Mouse (Mus musculus) kidney, postnatal 0 days (tissue): ENCODE measurements at regions not wholly inside any gene's neighbourhood (a gene's known extent, or its start where the extent isn't known, plus 50 kb on each side); places are given as distances from the start of the nearest gene placed in this dataset.

Experiments used
- ATAC-seq: fragments of 200-750 bp; cut with Nextera tagmentation; replicated peaks from 2 replicates; pipeline ENCODE4 v1.8.0; 2017; ENCODE audit warnings: low read depth, moderate number of reproducible peaks, moderate TSS enrichment, moderate library complexity; ENCODE audit not compliant: low FRiP score
- DNase-seq: peaks from one replicate; pipeline ENCODE4 v3.0.0-alpha.2; 2016; ENCODE audit warnings: low spot score
- H3K27ac ChIP-seq: fragments of 300-500 bp; sonication (generic); 2 replicates; pipeline ENCODE4 v1.5.1; 2014; ENCODE audit warnings: mild to moderate bottlenecking
- H3K27me3 ChIP-seq: fragments of 300-500 bp; sonication (generic); 2 replicates; pipeline ENCODE4 v1.6.1; 2014; ENCODE audit warnings: low read length, mixed read lengths; ENCODE audit not compliant: insufficient read depth
- H3K36me3 ChIP-seq: fragments of 300-500 bp; sonication (generic); 2 replicates; pipeline ENCODE4 v1.6.1; 2014; ENCODE audit warnings: low read length, mixed read lengths; ENCODE audit not compliant: insufficient read depth
- H3K4me1 ChIP-seq: fragments of 300-500 bp; sonication (generic); replicated peaks from 2 replicates; pipeline ENCODE4 v1.6.1; 2014; ENCODE audit warnings: antibody characterized with exemption, low read length, mixed read lengths; ENCODE audit not compliant: insufficient read depth
- H3K4me2 ChIP-seq: fragments of 300-500 bp; sonication (generic); 2 replicates; pipeline ENCODE4 v1.6.1; 2014; ENCODE audit warnings: mild to moderate bottlenecking, low read length, moderate library complexity, mixed read lengths
- H3K4me3 ChIP-seq: fragments of 300-500 bp; sonication (generic); replicated peaks from 2 replicates; pipeline ENCODE4 v1.5.1; 2014; ENCODE audit warnings: low read depth, low read length
- H3K9ac ChIP-seq: fragments of 300-500 bp; sonication (generic); 2 replicates; pipeline ENCODE4 v1.6.1; 2014; ENCODE audit warnings: low read depth, low read length
- H3K9me3 ChIP-seq: fragments of 300-500 bp; sonication (generic); replicated peaks from 2 replicates; pipeline ENCODE4 v1.6.1; 2016; ENCODE audit warnings: low read length, inconsistent platforms, mixed read lengths
- CTCF ChIP-seq: IDR thresholded peaks from 2 replicates; pipeline ENCODE4 v1.5.1; 2016; ENCODE audit warnings: antibody characterized with exemption, low read depth, mild to moderate bottlenecking, moderate library complexity
- WGBS: fragments of 180-500 bp; shearing (Covaris S2); extraction: QIAGEN DNeasy Blood & Tissue Kit; methylation state at CpG from one replicate; pipeline ENCODE4 v1.1.7; 2014; 5-methylcytosine and 5-hydroxymethylcytosine counted together

DNA sequence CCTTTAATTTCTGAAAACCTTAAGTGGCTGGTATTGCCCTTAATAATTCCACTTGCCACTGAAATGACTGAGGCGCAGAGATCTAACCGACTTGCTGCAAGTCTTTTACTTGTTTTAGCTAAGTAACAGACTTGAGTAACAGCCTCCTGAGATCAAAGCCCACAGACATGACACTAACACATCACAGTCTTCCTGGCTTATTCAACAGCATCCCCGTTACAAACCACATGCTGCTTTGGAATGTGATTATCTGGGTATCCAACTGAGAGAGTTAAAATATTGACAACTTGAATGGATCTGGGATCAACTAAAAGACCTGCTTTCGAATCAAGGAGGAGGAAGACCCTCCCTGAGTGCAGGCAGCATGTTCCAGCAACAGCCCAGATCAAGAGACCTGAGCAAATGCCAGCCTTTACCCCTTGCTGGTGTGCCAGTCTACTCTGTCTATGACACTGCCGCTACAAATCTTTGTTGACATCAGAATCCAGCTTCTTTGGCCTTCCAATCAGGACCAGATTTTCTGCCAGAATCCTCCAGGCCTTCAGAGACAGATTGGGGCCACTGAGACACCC is 258.7 kb upstream of the Fermt1 start:
- no peak overlapping the region for H3K27ac ChIP-seq

DNA sequence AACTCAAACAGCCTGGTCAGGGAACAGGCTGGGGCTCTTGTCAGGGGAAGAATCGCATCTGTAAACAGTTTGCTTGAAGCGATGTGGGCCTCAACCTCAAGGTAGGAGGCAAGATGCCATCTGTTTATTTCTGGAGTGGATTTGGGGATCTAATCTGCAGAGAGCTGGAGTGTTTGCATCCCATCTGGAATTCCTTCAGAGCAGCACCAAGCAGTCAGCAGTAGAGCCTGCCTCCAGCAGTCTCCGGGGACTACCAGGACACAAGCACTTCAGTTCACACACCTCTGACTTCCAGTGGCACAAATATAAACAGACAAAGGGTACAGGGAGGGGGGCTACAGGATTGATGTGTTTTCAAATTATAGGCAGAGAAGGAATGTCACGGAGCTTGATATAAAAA is 262.8 kb upstream of the Fermt1 start:
- DNase-seq: no peak
- no peak for TF ChIP-seq CTCF
- no peak overlapping the region for H3K4me2 ChIP-seq
- H3K9me3 ChIP-seq: no peaks in the 10 kb centered on the region
- H3K9ac ChIP-seq: no peak overlapping the region
- no peaks in the 10 kb centered on the region for H3K36me3 ChIP-seq
- no peaks in the 10 kb centered on the region for H3K27me3 ChIP-seq
- WGBS: 56% methylated on average over 4 of the region's 4 CpGs
- H3K4me3 ChIP-seq: no peak overlapping the region
- no peaks in the 10 kb centered on the region for H3K4me1 ChIP-seq
- H3K27ac ChIP-seq: no peak overlapping the region
- no peak for ATAC-seq

More for the DNA sequence above, 258.7 kb upstream of the Fermt1 start:
- Histone ChIP-seq H3K27me3 (no peaks in the 10 kb centered on the region), H3K4me3 (no peak overlapping the region), H3K4me2 (no peak overlapping the region), H3K9ac (no peak overlapping the region), H3K9me3 (no peaks in the 10 kb centered on the region), H3K36me3 (no peaks in the 10 kb centered on the region), H3K4me1 (no peaks in the 10 kb centered on the region)
- TF ChIP-seq CTCF: no peak
- WGBS: 43% methylated on average over 5 of the region's 5 CpGs
- ATAC-seq (no peak), DNase-seq (no peak)

DNA sequence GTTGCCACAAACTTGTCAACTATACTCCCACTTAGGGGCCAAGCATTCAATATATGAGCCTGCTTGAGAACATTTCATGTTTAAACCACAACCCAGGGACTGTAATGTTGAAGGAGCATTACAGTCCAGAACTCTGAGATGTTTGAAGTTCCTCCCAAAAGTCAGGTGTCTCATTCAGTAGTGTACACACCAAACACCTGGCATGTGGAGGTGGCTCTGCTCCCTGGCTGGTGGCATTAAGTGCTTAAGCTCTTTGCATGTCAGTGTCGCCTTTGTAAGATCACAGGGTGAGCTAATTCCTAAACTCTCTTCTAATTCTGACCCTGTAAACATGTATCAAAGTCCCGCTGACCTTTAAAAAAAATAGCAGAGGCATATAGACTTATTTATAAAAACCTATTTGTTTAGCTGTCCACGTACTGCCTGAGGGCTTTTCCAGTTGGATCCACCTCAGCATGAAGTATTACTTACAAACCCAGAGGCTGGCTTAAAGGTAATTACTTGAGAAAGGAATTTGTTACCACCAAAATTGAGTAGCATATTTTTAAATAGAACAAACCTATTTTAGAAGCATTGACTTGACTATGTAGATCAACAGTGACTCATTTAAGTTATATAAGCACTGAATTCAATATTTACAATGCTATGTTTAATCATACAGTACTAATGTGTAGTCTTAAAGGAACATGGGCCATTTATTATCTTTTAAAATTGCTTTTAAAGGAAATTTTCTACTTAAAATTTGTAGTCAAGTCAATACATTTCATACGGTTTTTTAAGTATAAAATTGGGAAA is 276.3 kb upstream of the Fermt1 start:
- no peak overlapping the region for H3K4me2 ChIP-seq
- H3K9me3 ChIP-seq: no peaks in the 10 kb centered on the region
- H3K36me3 ChIP-seq: no peaks in the 10 kb centered on the region
- WGBS: 68% methylated on average over 4 of the region's 4 CpGs
- H3K27me3 ChIP-seq: no peaks in the 10 kb centered on the region
- H3K27ac ChIP-seq: no peak overlapping the region
- no peak overlapping the region for H3K9ac ChIP-seq
- H3K4me1 ChIP-seq: no peaks in the 10 kb centered on the region
- TF ChIP-seq CTCF: no peak
- ATAC-seq (no peak), DNase-seq (no peak)
- no peak overlapping the region for H3K4me3 ChIP-seq

DNA sequence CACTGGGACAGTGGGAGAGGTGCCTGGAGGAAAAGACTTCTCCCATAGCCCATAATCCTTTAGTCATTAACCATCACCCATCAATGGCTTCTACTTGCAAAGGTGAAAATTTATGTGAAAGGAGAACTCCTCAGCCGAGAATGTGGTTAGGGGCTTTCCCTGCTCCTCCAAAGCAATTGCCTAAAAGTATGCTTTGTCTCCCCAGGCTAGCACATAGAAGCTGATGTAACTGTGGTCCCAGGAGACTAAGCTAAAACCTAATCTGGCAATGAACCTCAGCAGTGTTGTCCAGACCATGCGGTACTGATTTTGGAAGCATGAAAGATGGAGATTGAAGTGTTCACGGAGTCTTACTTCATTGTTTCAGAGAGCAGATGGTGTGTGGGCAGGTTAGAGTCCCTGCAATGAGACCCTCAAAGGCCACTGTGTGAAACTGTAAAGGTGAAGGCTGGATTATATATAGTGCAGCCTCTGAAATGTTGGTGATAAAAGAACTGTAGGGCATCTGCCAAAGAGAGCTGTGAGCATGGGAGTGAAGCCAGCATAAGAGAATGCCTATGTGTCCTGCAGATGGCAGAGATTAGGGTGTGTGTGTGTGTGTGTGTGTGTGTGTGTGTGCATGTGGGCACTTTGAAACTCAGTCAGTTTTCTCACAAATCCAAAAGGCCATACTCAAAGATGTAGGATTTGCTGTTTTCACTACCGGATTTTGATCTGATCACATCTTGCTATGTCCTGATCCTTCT is 289.6 kb upstream of the Fermt1 start:
- no peak for ATAC-seq
- no peak for DNase-seq
- Histone ChIP-seq H3K9ac (no peak overlapping the region), H3K4me1 (no peaks in the 10 kb centered on the region), H3K27me3 (no peaks in the 10 kb centered on the region), H3K36me3 (no peaks in the 10 kb centered on the region), H3K4me3 (no peak overlapping the region), H3K4me2 (no peak overlapping the region), H3K27ac (no peak overlapping the region), H3K9me3 (no peaks in the 10 kb centered on the region)
- no peak for TF ChIP-seq CTCF
- WGBS: 72% methylated on average over 4 of the region's 4 CpGs

DNA sequence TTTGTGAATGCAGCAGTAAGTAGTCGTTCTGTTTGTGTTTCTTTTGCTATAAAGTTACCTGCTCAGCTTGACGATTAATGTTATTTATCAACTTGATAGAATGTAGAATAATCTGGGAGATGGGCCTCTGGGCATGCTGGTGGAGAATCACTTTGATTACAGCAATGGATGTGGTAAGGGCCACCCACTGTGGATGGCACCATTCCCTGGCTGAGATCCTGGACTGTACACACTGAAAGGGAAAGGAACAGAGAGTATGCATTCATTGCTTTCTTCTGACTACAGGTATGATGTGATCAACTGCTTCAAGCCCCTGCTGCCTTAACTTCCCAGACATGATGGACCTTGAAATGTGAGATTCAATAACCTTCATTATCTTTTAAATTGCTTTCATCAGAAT is 299.8 kb upstream of the Bmp2 start:
- Histone ChIP-seq H3K4me1 (no peaks in the 10 kb centered on the region), H3K4me3 (no peak overlapping the region), H3K36me3 (no peaks in the 10 kb centered on the region), H3K4me2 (no peak overlapping the region), H3K27ac (no peak overlapping the region), H3K27me3 (no peaks in the 10 kb centered on the region), H3K9ac (no peak overlapping the region), H3K9me3 (no peaks in the 10 kb centered on the region)
- WGBS: 78% methylated on average over 2 of the region's 2 CpGs
- no peak for ATAC-seq
- TF ChIP-seq CTCF: no peak
- no peak for DNase-seq

DNA sequence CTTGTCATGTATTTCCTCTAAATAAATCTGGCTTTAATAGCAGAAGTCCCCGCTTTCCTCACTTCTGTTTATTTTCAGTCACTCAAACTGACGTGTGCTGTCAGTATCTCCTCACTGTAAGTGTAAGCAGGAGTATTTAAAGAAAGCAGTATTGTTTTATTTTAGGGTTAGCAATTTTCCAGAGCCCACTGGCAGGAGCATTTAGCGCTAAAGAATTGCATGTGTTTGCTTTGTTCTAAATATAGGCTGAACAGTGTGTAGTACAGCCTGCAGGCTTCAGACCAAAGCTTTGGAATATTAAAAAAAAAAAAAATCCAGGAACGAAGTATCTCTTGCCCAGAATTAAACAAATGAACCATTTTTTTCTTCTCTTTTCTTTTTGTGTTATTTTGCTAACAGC is 277.5 kb upstream of the Bmp2 start:
- Histone ChIP-seq H3K4me2 (no peak overlapping the region), H3K27me3 (no peaks in the 10 kb centered on the region), H3K9me3 (no peaks in the 10 kb centered on the region), H3K4me3 (no peak overlapping the region), H3K27ac (no peak overlapping the region), H3K4me1 (no peaks in the 10 kb centered on the region), H3K9ac (no peak overlapping the region), H3K36me3 (no peaks in the 10 kb centered on the region)
- 40% methylated on average over 4 of the region's 4 CpGs for WGBS
- no peak for ATAC-seq
- no peak for TF ChIP-seq CTCF
- no peak for DNase-seq
